Mouse (Mus musculus) hindbrain, embryonic 14.5 days (tissue): ENCODE results near the gene Pole4. TPM values are rescaled to one million over a fixed set of nuclear protein-coding genes. Genes with fewer than 3 reads are reported as not detected.

ENCODE experiments used
- ATAC-seq: fragments of 200-750 bp; cut with Nextera tagmentation; 2 replicates; pipeline ENCODE4 v1.8.0; 2017; ENCODE audit warnings: moderate number of reproducible peaks, mild to moderate bottlenecking, moderate TSS enrichment, moderate library complexity; ENCODE audit not compliant: low FRiP score
- DNase-seq: peaks from one replicate; pipeline ENCODE4 v3.0.0-alpha.2; 2015; ENCODE audit warnings: low spot score
- H3K27ac ChIP-seq: fragments of 300-500 bp; sonication (generic); 2 replicates; pipeline ENCODE4 v1.5.1; 2014; ENCODE audit warnings: mild to moderate bottlenecking, moderate library complexity
- H3K27me3 ChIP-seq: fragments of 300-500 bp; sonication (generic); 2 replicates; pipeline ENCODE4 v1.6.1; 2014; ENCODE audit warnings: mild to moderate bottlenecking, low read length, mixed read lengths; ENCODE audit not compliant: control insufficient read depth, insufficient read depth
- H3K36me3 ChIP-seq: fragments of 300-500 bp; sonication (generic); replicated peaks from 2 replicates; pipeline ENCODE4 v1.6.1; 2014; ENCODE audit not compliant: control insufficient read depth, insufficient read depth
- H3K4me1 ChIP-seq: fragments of 300-500 bp; sonication (generic); replicated peaks from 2 replicates; pipeline ENCODE4 v1.6.1; 2014; ENCODE audit warnings: antibody characterized with exemption, low read length, mixed read lengths; ENCODE audit not compliant: control insufficient read depth, insufficient read depth
- H3K4me2 ChIP-seq: fragments of 300-500 bp; sonication (generic); replicated peaks from 2 replicates; pipeline ENCODE4 v1.6.1; 2014; ENCODE audit warnings: mild to moderate bottlenecking, moderate library complexity
- H3K4me3 ChIP-seq: fragments of 300-500 bp; sonication (generic); replicated peaks from 2 replicates; pipeline ENCODE4 v1.5.1; 2014; ENCODE audit warnings: mild to moderate bottlenecking, low read length
- H3K9ac ChIP-seq: fragments of 300-500 bp; sonication (generic); 2 replicates; pipeline ENCODE4 v1.6.1; 2014
- H3K9me3 ChIP-seq: fragments of 300-500 bp; sonication (generic); 2 replicates; pipeline ENCODE4 v1.6.1; 2016; ENCODE audit warnings: low read length; ENCODE audit not compliant: control insufficient read depth
- WGBS: fragments of 180-500 bp; shearing (Covaris S2); extraction: QIAGEN DNeasy Blood & Tissue Kit; methylation state at CpG from one replicate; pipeline ENCODE4 v1.1.7; 2014; 5-methylcytosine and 5-hydroxymethylcytosine counted together
- polyA plus RNA-seq: library from polyadenylated mRNA; unstranded; fragments of >200 nt; fragmentation: Nextera tagmentation; extraction: Ambion mirVana; gene quantifications from 2 replicates; pipeline ENCODE4 v1.2.1, GENCODE M21; 2014

Gene Pole4
- 145 and 157 TPM in 2 replicates for polyA plus RNA-seq

GRCm38 (mm10) chr6:82705221-82705620, at the start of gene Pole4:
Gene Pole4 (minus strand): TSS chr6:82705365.
- Histone ChIP-seq H3K27ac (no peak within 1 kb of the TSS), H3K27me3 (no peaks in the 10 kb centered on the region), H3K4me2 (no peak within 1 kb of the TSS), H3K9me3 (no peaks in the 10 kb centered on the region), H3K9ac (no peak within 1 kb of the TSS), H3K4me3 (no peak within 1 kb of the TSS), H3K36me3 (no peaks in the 10 kb centered on the region), H3K4me1 (peaks cover 6% of the 10 kb centered on the region; the same call in 1 of the 2 replicates)
- WGBS: 83% methylated on average over 5 of the region's 5 CpGs
- ATAC-seq (no peak), DNase-seq (no peak)

GRCm38 (mm10) chr6:82754769-82755168, 49.6 kb upstream of the Pole4 start:
- Histone ChIP-seq H3K27ac (no peak overlapping the region), H3K27me3 (no peaks in the 10 kb centered on the region), H3K4me2 (no peak overlapping the region), H3K9me3 (no peaks in the 10 kb centered on the region), H3K9ac (no peak overlapping the region), H3K4me1 (no peaks in the 10 kb centered on the region), H3K4me3 (no peak overlapping the region), H3K36me3 (no peaks in the 10 kb centered on the region)
- DNase-seq (no peak), ATAC-seq (no peak)
- 92% methylated on average over 6 of the region's 6 CpGs for WGBS

GRCm38 (mm10) chr6:82753638-82754361, 48.6 kb upstream of the Pole4 start:
- no peak overlapping the region for H3K4me2 ChIP-seq
- ATAC-seq (no peak), DNase-seq (no peak)
- H3K4me3 ChIP-seq: no peak overlapping the region
- H3K9ac ChIP-seq: no peak overlapping the region
- WGBS: 91% methylated on average over 14 of the region's 14 CpGs
- no peaks in the 10 kb centered on the region for H3K4me1 ChIP-seq
- no peaks in the 10 kb centered on the region for H3K9me3 ChIP-seq
- H3K27me3 ChIP-seq: no peaks in the 10 kb centered on the region
- H3K36me3 ChIP-seq: no peaks in the 10 kb centered on the region
- H3K27ac ChIP-seq: no peak overlapping the region

DNA sequence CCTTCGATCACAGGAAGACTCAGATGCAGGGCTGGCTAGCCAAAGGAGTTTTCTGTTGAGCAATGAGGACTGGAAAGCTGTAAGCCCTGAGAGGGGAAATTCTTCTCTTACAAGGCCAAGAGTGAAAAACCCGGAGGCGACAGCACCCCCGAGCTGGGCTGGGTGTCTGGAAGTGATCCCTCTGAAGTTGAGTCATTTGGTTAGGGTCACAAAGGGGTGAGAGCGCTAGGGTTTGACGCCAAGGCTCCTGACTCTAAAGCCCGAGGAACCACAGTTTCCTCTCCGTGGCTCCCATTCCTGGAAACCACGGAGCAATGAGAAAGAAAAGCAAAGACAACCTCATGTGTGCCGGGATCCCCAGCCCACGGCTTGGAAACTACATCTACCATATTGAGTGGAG, 47.9 kb upstream of the Pole4 start:
- ATAC-seq (no peak), DNase-seq (no peak)
- no peaks in the 10 kb centered on the region for H3K36me3 ChIP-seq
- H3K4me1 ChIP-seq: no peaks in the 10 kb centered on the region
- H3K27ac ChIP-seq: no peak overlapping the region
- no peak overlapping the region for H3K4me3 ChIP-seq
- no peak overlapping the region for H3K4me2 ChIP-seq
- H3K9ac ChIP-seq: no peak overlapping the region
- 88% methylated on average over 11 of the region's 11 CpGs for WGBS
- no peaks in the 10 kb centered on the region for H3K9me3 ChIP-seq
- H3K27me3 ChIP-seq: no peaks in the 10 kb centered on the region

GRCm38 (mm10) chr6:82751791-82752190, 46.6 kb upstream of the Pole4 start:
- H3K27me3 ChIP-seq: no peaks in the 10 kb centered on the region
- H3K9me3 ChIP-seq: no peaks in the 10 kb centered on the region
- DNase-seq (no peak), ATAC-seq (no peak)
- H3K9ac ChIP-seq: no peak overlapping the region
- H3K4me1 ChIP-seq: no peaks in the 10 kb centered on the region
- H3K36me3 ChIP-seq: no peaks in the 10 kb centered on the region
- no peak overlapping the region for H3K4me3 ChIP-seq
- WGBS: 98% methylated on average over 7 of the region's 7 CpGs
- H3K4me2 ChIP-seq: no peak overlapping the region
- H3K27ac ChIP-seq: no peak overlapping the region

DNA sequence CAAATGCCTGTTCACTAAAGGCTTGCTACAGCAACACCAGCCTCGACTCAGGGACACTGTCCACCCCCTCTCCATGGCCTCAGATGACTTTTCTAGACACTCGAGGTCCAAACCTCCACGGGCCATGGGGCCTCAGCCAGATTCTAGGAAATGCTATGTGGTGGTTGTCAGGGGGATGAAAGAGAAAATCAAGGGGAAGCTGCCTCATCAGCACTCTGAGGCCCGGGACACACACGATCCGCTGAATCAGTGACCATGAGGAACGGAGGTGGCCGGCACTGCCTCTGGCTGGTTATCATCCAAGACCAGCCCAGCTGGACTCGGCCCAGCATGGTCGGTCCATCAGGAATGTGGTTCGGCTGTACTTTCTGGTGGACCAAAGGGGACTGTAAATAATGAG, 45.9 kb upstream of the Pole4 start:
- WGBS: 89% methylated on average over 11 of the region's 11 CpGs
- Histone ChIP-seq H3K4me2 (no peak overlapping the region), H3K4me3 (no peak overlapping the region), H3K36me3 (no peaks in the 10 kb centered on the region), H3K27me3 (no peaks in the 10 kb centered on the region), H3K9me3 (no peaks in the 10 kb centered on the region), H3K4me1 (no peaks in the 10 kb centered on the region), H3K27ac (no peak overlapping the region), H3K9ac (no peak overlapping the region)
- ATAC-seq (no peak), DNase-seq (no peak)

DNA sequence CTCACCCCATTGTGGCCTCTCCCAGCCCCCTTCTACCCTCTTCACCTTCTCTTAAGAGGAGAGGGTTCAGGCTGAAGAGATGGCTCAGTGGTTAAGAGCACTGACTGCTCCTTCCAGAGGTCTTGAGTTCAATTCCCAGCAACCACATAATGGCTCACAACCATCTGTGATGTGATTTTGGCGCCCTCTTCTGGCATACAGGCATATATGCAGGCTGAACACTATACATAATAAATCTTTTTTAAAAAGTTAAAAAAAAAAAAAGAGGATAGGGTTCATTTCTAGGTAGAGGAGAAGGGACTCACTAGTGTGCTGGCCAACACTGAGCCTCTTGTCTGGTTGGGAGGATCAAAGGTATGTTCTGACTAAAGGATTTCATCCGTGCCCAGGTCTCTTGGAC, 44.9 kb upstream of the Pole4 start:
- no peak overlapping the region for H3K9ac ChIP-seq
- WGBS: 55% methylated on average over 2 of the region's 2 CpGs
- no peak overlapping the region for H3K4me2 ChIP-seq
- no peak overlapping the region for H3K4me3 ChIP-seq
- ATAC-seq (no peak), DNase-seq (no peak)
- H3K27ac ChIP-seq: no peak overlapping the region
- no peaks in the 10 kb centered on the region for H3K36me3 ChIP-seq
- no peaks in the 10 kb centered on the region for H3K4me1 ChIP-seq
- H3K27me3 ChIP-seq: no peaks in the 10 kb centered on the region
- no peaks in the 10 kb centered on the region for H3K9me3 ChIP-seq

DNA sequence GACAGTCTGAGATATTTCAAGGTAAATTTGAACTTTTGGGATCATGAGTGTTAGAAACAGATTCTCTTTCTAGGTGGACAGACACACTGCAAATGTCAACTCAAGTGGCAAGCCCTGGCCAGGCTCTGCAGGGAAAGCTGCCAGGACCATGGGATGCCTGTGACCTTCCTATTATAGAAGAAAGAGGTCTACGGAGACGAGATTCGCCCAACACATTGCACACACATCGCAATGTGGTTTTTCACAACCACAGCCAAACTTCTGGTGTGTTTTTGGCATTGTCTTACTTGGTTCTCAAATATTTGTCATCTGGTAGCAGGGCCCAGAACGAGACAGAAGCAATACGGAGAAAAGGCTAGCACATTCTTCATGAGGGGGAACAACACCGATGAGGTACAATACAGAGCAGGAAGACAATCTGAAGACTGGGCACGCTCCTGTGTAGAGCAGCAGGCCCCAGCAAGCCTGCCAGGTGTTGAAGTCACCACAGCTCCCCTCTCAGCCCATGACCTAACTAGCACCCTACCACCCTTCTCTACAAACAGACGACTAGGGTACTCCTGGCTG, 43.0 kb upstream of the Pole4 start:
- no peak overlapping the region for H3K27ac ChIP-seq
- no peak overlapping the region for H3K4me2 ChIP-seq
- ATAC-seq (no peak), DNase-seq (no peak)
- WGBS: 96% methylated on average over 9 of the region's 9 CpGs
- H3K9me3 ChIP-seq: no peaks in the 10 kb centered on the region
- H3K4me1 ChIP-seq: no peaks in the 10 kb centered on the region
- H3K27me3 ChIP-seq: no peaks in the 10 kb centered on the region
- no peak overlapping the region for H3K9ac ChIP-seq
- H3K36me3 ChIP-seq: no peaks in the 10 kb centered on the region
- H3K4me3 ChIP-seq: no peak overlapping the region

DNA sequence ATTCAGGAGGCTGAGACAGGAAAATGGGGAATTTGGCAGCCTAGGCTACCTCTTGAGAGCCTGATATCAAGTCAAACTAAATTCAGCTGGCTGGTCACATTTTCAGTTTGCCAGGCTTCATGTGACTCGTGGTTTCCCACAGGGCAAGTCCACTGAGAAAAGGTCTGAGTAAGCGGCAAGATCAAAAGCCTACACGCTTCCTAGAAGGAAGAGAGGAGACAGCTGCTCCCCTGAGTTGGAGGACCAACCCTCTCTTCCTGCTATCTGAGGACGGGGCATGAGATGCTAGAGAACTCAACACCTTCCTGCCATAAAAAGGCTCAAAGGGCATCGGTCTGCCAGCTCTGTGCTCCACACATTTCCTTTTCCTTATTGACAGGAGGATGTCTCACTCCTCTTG, 41.9 kb upstream of the Pole4 start:
- no peaks in the 10 kb centered on the region for H3K27me3 ChIP-seq
- no peak overlapping the region for H3K27ac ChIP-seq
- DNase-seq: no peak
- H3K9ac ChIP-seq: no peak overlapping the region
- 82% methylated on average over 5 of the region's 5 CpGs for WGBS
- H3K4me1 ChIP-seq: no peaks in the 10 kb centered on the region
- no peaks in the 10 kb centered on the region for H3K9me3 ChIP-seq
- no peaks in the 10 kb centered on the region for H3K36me3 ChIP-seq
- no peak overlapping the region for H3K4me2 ChIP-seq
- ATAC-seq: no peak
- H3K4me3 ChIP-seq: no peak overlapping the region
